Mouse (Mus musculus): ENCODE measurements at regions not wholly inside any gene's neighbourhood (a gene's known extent, or its start where the extent isn't known, plus 50 kb on each side); places are given as distances from the start of the nearest gene placed in this dataset.
A peak's percentile ranks its signal among the peaks of the same experiment; 100 is the strongest.

GRCm38 (mm10) chr13:3752334-3752733, 51.8 kb downstream of the Calml3 start:
- no peak for DNase-seq (ENCODE audit: low read depth)

GRCm38 (mm10) chr13:3751222-3751621, 52.9 kb downstream of the Calml3 start:
- DNase-seq (ENCODE audit: low read depth) = no peak

- no peak for DNase-seq (ENCODE audit: low read depth)
Measured at GRCm38 (mm10) chr13:3750756-3751155, 53.4 kb downstream of the Calml3 start.

- no peak for DNase-seq (ENCODE audit: low read depth)
Measured at GRCm38 (mm10) chr13:3749646-3750045, 54.5 kb downstream of the Calml3 start.

- no peak for DNase-seq (ENCODE audit: low read depth)
Measured at GRCm38 (mm10) chr13:3748859-3749258, 55.3 kb downstream of the Calml3 start.

GRCm38 (mm10) chr13:3746524-3746923, 57.6 kb downstream of the Calml3 start:
- DNase-seq (ENCODE audit: low read depth) = no peak

- DNase-seq (ENCODE audit: low read depth) = no peak
Measured at GRCm38 (mm10) chr13:3744870-3745269, 59.2 kb downstream of the Calml3 start.

- no peak for DNase-seq (ENCODE audit: low read depth)
Measured at GRCm38 (mm10) chr13:3743692-3744457, 60.2 kb downstream of the Calml3 start.

- DNase-seq (ENCODE audit: low read depth) = no peak
Measured at GRCm38 (mm10) chr13:3742763-3743401, 61.2 kb downstream of the Calml3 start.

GRCm38 (mm10) chr13:3742094-3742730, 61.9 kb downstream of the Calml3 start:
- peak; percentile 10 for DNase-seq (ENCODE audit: low read depth)

GRCm38 (mm10) chr13:3730699-3731021, 73.5 kb downstream of the Calml3 start:
- no peak for DNase-seq (ENCODE audit: low read depth)

GRCm38 (mm10) chr13:3729926-3730698, 74.0 kb downstream of the Calml3 start:
- no peak for DNase-seq (ENCODE audit: low read depth)

GRCm38 (mm10) chr13:3728888-3729287, 75.2 kb downstream of the Calml3 start:
- DNase-seq (ENCODE audit: low read depth) = no peak

- no peak for DNase-seq (ENCODE audit: low read depth)
Measured at GRCm38 (mm10) chr13:3726331-3726781, 77.8 kb downstream of the Calml3 start.

GRCm38 (mm10) chr13:3725803-3726202, 78.3 kb downstream of the Calml3 start:
- DNase-seq (ENCODE audit: low read depth) = no peak

- no peak for DNase-seq (ENCODE audit: low read depth)
Measured at GRCm38 (mm10) chr13:3724313-3724712, 79.8 kb downstream of the Calml3 start.

GRCm38 (mm10) chr13:3723458-3724143, 80.5 kb downstream of the Calml3 start:
- no peak for DNase-seq (ENCODE audit: low read depth)

- DNase-seq (ENCODE audit: low read depth) = no peak
Measured at GRCm38 (mm10) chr13:3715019-3715418, 81.2 kb downstream of the Asb13 start.

GRCm38 (mm10) chr13:3712497-3713160, 78.8 kb downstream of the Asb13 start:
- DNase-seq (ENCODE audit: low read depth) = no peak

GRCm38 (mm10) chr13:3712088-3712487, 78.3 kb downstream of the Asb13 start:
- no peak for DNase-seq (ENCODE audit: low read depth)

GRCm38 (mm10) chr13:3709982-3710618, 76.3 kb downstream of the Asb13 start:
- no peak for DNase-seq (ENCODE audit: low read depth)
